Mouse (Mus musculus) duodenum, adult 2 months (tissue): ENCODE data around the gene Trf. TPM values are rescaled to one million over a fixed set of nuclear protein-coding genes. Genes with fewer than 3 reads are reported as not detected.

Source experiments
- polyA plus RNA-seq: library from polyadenylated mRNA; depleted of rRNA; stranded (reverse); fragments of >200 nt; gene quantifications from 2 replicates; pipeline ENCODE4 v1.2.3, GENCODE M21; 2012; ENCODE audit warnings: low replicate concordance; rRNA removed

Trf gene
- 25.7 and 76.1 TPM in 2 replicates for polyA plus RNA-seq

DNA sequence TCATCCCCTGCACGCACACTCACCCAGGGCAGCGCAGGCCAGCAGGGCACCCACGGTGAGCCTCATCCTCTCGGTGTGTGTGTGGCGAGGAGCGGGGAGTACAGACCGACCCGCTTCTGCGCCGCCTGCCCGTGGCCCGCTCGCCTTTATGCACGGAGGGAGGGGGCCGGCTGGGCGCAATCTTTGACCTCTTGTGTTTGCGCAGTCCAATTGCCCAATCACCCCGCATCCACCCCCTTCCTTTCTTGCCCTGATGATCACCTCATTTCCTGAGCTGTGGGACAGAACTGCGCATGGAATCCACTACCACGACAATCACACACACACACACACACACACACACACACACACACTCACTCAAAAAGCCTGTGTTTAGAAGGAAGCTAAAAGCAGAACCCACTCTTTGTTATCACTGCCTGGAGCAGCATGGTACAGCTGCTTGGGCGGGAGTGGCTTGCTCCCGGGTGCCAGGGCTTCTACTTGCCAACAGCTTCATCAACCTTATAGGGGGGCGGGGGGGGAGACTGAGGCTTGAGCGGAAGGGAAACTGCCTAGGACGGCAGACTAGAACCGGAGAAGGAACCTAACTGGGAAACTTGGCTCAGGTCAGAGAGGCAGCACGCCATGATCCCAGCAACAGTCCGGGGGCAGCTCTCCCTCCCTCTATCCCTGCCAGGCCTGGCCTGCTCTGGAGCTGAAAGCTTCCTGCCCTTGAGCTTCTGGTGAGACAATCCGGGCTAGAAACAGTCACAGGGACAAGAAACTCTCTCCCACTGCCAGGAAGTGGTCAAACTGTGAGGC lies at the start of gene Trf, which contains the start of gene Gm20425:
TSS of gene Trf (minus strand) at position 294 of the 801 bp plus-strand sequence.
TSS of gene Gm20425 (minus strand) at position 157 of the 801 bp plus-strand sequence.

DNA sequence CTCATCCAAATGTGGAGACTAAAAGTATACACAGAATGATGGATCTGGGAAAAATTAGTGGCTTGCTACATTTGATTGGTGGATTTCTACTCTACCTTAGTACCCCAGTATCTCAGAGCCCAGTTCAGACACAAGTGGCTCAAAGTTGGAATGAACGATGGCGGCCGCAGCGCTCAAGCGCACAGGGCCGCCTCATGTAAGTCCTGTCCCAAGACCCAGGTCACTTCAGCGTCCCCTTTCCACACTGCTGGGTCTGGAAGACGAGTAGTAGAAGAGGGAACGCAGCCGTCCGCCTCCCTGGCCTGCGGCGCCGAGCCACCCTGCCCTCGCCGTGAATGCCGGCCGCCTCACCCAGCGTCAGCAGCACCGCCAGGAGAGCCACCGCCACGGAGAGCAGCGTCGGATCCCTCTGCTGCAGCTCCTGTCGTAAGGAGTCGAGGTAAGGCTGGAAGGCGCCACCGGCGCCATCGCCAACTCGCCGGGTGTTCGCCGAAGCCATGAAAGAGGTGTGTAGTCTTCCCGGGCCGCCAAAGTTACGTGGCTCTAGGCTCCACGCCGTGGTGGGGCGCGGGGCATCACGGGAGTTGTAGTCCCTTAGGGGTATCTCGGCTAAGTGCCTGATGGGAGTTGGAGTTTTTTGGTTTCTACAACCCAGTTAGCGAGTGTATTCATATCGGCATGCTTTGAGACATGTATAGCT lies 28.5 kb downstream of the Trf start, which contains the start of gene Srprb:
TSS of gene Srprb (minus strand) at position 577 of the 700 bp plus-strand sequence.

Other genes with a start within 250 kb of the Trf start
- 29.5 and 46.0 TPM in 2 replicates for gene Slco2a1, start 241.7 kb downstream of the Trf start, polyA plus RNA-seq
- 2.4 and 8.3 TPM in 2 replicates for gene Rab6b, start 118.7 kb downstream of the Trf start, polyA plus RNA-seq
- 28.9 and 36.1 TPM in 2 replicates for gene Srprb, start 28.3 kb downstream of the Trf start, polyA plus RNA-seq
- gene Gm20425, start 137 bp downstream of the Trf start, polyA plus RNA-seq: not detected in 2 replicates
- not detected in 2 replicates for gene 1300017J02Rik, start 74.6 kb upstream of the Trf start, polyA plus RNA-seq
- 2.3 and 7.0 TPM in 2 replicates for gene Topbp1, start 74.8 kb upstream of the Trf start, polyA plus RNA-seq
- gene Cdv3, start 135.4 kb upstream of the Trf start, polyA plus RNA-seq: 52.1 and 53.5 TPM in 2 replicates
- gene Bfsp2, start 250.0 kb upstream of the Trf start, polyA plus RNA-seq: not detected in 2 replicates